ENCODE assay signal across 8 mouse cellular contexts in genomic region chr17:24723881-24724180, GRCm38 (mm10). TPM values are rescaled to one million over a fixed set of nuclear protein-coding genes. Genes with fewer than 3 reads are reported as not detected.
DNase-seq lines count a peak whose midpoint lies in the region; ATAC-seq and TF ChIP-seq lines count a peak whose summit lies in the region.

No protein-coding gene starts in this region.

- H3K79me2 ChIP-seq in MEL (ENCODE audit: control insufficient read depth, insufficient read depth, low read length, poor library complexity), result peaks cover 43% of the 10 kb centered on the region

- peak overlapping the region; percentile 87 for H3K9ac ChIP-seq in kidney, embryonic 16.5 days (replicated peaks; ENCODE audit: low read length)
- peak overlapping the region; percentile 79 for H3K9ac ChIP-seq in MEL (ENCODE audit: control insufficient read depth, low read depth, low read length, poor library complexity, severe bottlenecking)

- H3K4me3 ChIP-seq in kidney, embryonic 16.5 days (ENCODE audit: low read length), result peak overlapping the region; percentile 96
- peak overlapping the region; percentile 70 to 85 for H3K4me3 ChIP-seq in MEL (ENCODE audit: control insufficient read depth in 1 of 2, insufficient read depth in 1 of 2, low read depth in 2 of 2, low read length in 2 of 2)
- peak overlapping the region; percentile 91 for H3K4me3 ChIP-seq in forebrain, embryonic 10.5 days
- H3K4me3 ChIP-seq in small intestine, adult 2 months (ENCODE audit: low read depth, low read length), result peak overlapping the region; percentile 78

- peaks cover 16% of the 10 kb centered on the region for H3K36me3 ChIP-seq in kidney, embryonic 16.5 days (ENCODE audit: insufficient read depth, low read length)
- H3K36me3 ChIP-seq in MEL (ENCODE audit: control insufficient read depth in 1 of 2, insufficient read depth in 2 of 2, low read length in 2 of 2), result peaks cover 5 to 10% of the 10 kb centered on the region in 2 experiments; a peak in 2 of 4 replicates
- H3K36me3 ChIP-seq in forebrain, embryonic 10.5 days (replicated peaks), result peaks cover 24% of the 10 kb centered on the region
- peaks cover 15% of the 10 kb centered on the region for H3K36me3 ChIP-seq in small intestine, adult 2 months (ENCODE audit: control insufficient read depth, insufficient read depth, low read length)

- peak; percentile 8 for ATAC-seq in kidney, embryonic 16.5 days (ENCODE audit: low FRiP score, low TSS enrichment)

- TF ChIP-seq EP300 in MEL (IDR thresholded peaks at IDR 0.05; ENCODE audit: low read depth in 1 of 2, low read length in 2 of 2), result peak in 1 of 2 experiments; percentile 28; a peak in 1 of 4 replicates

- WGBS in kidney, embryonic 16.5 days, result under 1% methylated on average over 15 of the region's 15 CpGs
- under 1% methylated on average over 15 of the region's 15 CpGs for WGBS in forebrain, embryonic 10.5 days
- 0% methylated on average over 15 of the region's 15 CpGs for WGBS in small intestine, adult 2 months

- TF ChIP-seq CTCF in MEL (IDR thresholded peaks at IDR 0.05 in 2 of 3, conservative IDR thresholded peaks at IDR 0.05 in 1 of 3; ENCODE audit: control insufficient read depth in 1 of 3, insufficient read depth in 1 of 3, low read depth in 2 of 3, low read length in 3 of 3, poor library complexity in 1 of 3, severe bottlenecking in 1 of 3), result no peak
- TF ChIP-seq CTCF in small intestine, adult 2 months (IDR thresholded peaks at IDR 0.05; ENCODE audit: extremely low read depth, insufficient read length, insufficient replicate concordance, low read depth, low read length), result no peak

- no peak for TF ChIP-seq RAD21 in MEL (IDR thresholded peaks at IDR 0.05; ENCODE audit: low read depth, low read length)

- H3K4me2 ChIP-seq in kidney, embryonic 16.5 days (replicated peaks; ENCODE audit: low read depth, low read length), result peak overlapping the region; percentile 82

- no peaks in the 10 kb centered on the region for H3K9me3 ChIP-seq in kidney, embryonic 16.5 days (ENCODE audit: low read length)
- H3K9me3 ChIP-seq in MEL (replicated peaks; ENCODE audit: insufficient read depth, low read length), result no peaks in the 10 kb centered on the region
- H3K9me3 ChIP-seq in forebrain, embryonic 10.5 days, result no peaks in the 10 kb centered on the region

- peaks cover 27% of the 10 kb centered on the region for H3K4me1 ChIP-seq in kidney, embryonic 16.5 days (ENCODE audit: insufficient read depth, low read length)
- H3K4me1 ChIP-seq in MEL (ENCODE audit: control insufficient read depth in 1 of 2, insufficient read depth in 2 of 2, low read length in 2 of 2), result peaks cover 0 to 8% of the 10 kb centered on the region in 2 experiments; a peak in 3 of 4 replicates
- H3K4me1 ChIP-seq in forebrain, embryonic 10.5 days, result peaks cover 38% of the 10 kb centered on the region
- H3K4me1 ChIP-seq in small intestine, adult 2 months (ENCODE audit: control insufficient read depth, insufficient read depth, insufficient read length, low read length), result peaks cover 2% of the 10 kb centered on the region

- no peaks in the 10 kb centered on the region for H3K27me3 ChIP-seq in kidney, embryonic 16.5 days (ENCODE audit: insufficient read depth, low read length)
- H3K27me3 ChIP-seq in MEL (ENCODE audit: control insufficient read depth in 1 of 2, insufficient read depth in 2 of 2, low read length in 2 of 2), result no peaks in the 10 kb centered on the region
- peaks cover 6% of the 10 kb centered on the region; the same call in 1 of the 2 replicates for H3K27me3 ChIP-seq in forebrain, embryonic 10.5 days (ENCODE audit: poor library complexity, severe bottlenecking)
- H3K27me3 ChIP-seq in small intestine, adult 2 months (ENCODE audit: control insufficient read depth, insufficient read depth, low read length), result no peaks in the 10 kb centered on the region

- DNase-seq in kidney, postnatal 14 days, result no peak
- no peak for DNase-seq in MEL (ENCODE audit: low read depth, low spot score)
- no peak for DNase-seq in forebrain, embryonic 10.5 days (ENCODE audit: extremely low spot score, low spot score)
- DNase-seq in liver, result peak; percentile 73
- DNase-seq in cerebellum, adult 11 months, result no peak
- no peak for DNase-seq in thymus, postnatal 36 days

- H3K27ac ChIP-seq in kidney, embryonic 16.5 days (ENCODE audit: low read length), result peak overlapping the region; percentile 87
- peak overlapping the region; percentile 74 for H3K27ac ChIP-seq in MEL (ENCODE audit: control insufficient read depth, low read depth, low read length)
- peak overlapping the region; percentile 86 for H3K27ac ChIP-seq in forebrain, embryonic 10.5 days
- peak overlapping the region; percentile 75 for H3K27ac ChIP-seq in small intestine, adult 2 months (ENCODE audit: insufficient read depth, low read depth, low read length)

- no peak for TF ChIP-seq POLR2A in MEL (IDR thresholded peaks at IDR 0.05; ENCODE audit: control insufficient read depth in 1 of 2, insufficient read depth in 1 of 2, low read depth in 1 of 2, low read length in 2 of 2, poor library complexity in 1 of 2)
- TF ChIP-seq POLR2A in small intestine, adult 2 months (IDR thresholded peaks at IDR 0.05; ENCODE audit: low read depth, low read length), result no peak

TF ChIP-seq in MEL, 35 proteins besides CTCF, POLR2A, EP300 and RAD21:
- TF ChIP-seq CHD1 (IDR thresholded peaks at IDR 0.05; ENCODE audit: low read depth, low read length) (no peak), ETS1 (IDR thresholded peaks at IDR 0.05; ENCODE audit: low read depth, low read length) (no peak), NELFE (IDR thresholded peaks at IDR 0.05; ENCODE audit: low read depth, low read length) (no peak), ZC3H11A (IDR thresholded peaks at IDR 0.05; ENCODE audit: low read depth, low read length) (no peak), TAL1 (IDR thresholded peaks at IDR 0.05; ENCODE audit: low read length) (peak; percentile 12; the same call in 1 of the 2 replicates), GABPA (IDR thresholded peaks at IDR 0.05; ENCODE audit: low read depth, low read length) (no peak), GATA1 (IDR thresholded peaks at IDR 0.05; ENCODE audit: low read depth, low read length) (no peak), ZKSCAN1 (IDR thresholded peaks at IDR 0.05; ENCODE audit: low read depth, low read length) (no peak), MXI1 (IDR thresholded peaks at IDR 0.05; ENCODE audit: low read depth, low read length) (no peak)

RNA-seq across cellular contexts. Expression of gene Ndufb10, which starts 0.4 kb away (rescaled TPM):
- 258 and 262 TPM in 2 replicates for polyA plus RNA-seq in kidney, embryonic 16.5 days (2015; fragmentation: Nextera tagmentation; extraction: Ambion mirVana)
- total RNA-seq in MEL (2012; rRNA removed), result 258 and 292 TPM in 2 replicates
- 100 to 1,000 TPM in 1 of 2 experiments, not detected in 1; 230 TPM for polyA plus RNA-seq in MEL (2012; ENCODE audit: insufficient read depth in 1 of 2, insufficient read length in 2 of 2, low read depth in 1 of 2, low replicate concordance in 2 of 2, missing spikeins in 1 of 2)
- 190 and 194 TPM in 2 replicates for polyA plus RNA-seq in forebrain, embryonic 10.5 days (2016; fragmentation: Nextera tagmentation; extraction: Ambion mirVana)
- 384 and 403 TPM in 2 replicates for polyA plus RNA-seq in small intestine, adult 2 months (2012; rRNA removed)

RNA-seq across cellular contexts. Expression of gene Rpl3l, which starts 3.8 kb away (rescaled TPM):
- polyA plus RNA-seq in kidney, embryonic 16.5 days (2015; fragmentation: Nextera tagmentation; extraction: Ambion mirVana), result 0.15 TPM in 1 of 2 replicates, not detected in the other
- 0.12 and 0.13 TPM in 2 replicates for total RNA-seq in MEL (2012; rRNA removed)
- under 1 TPM in 1 of 2 experiments, not detected in 1; 0.24 TPM for polyA plus RNA-seq in MEL (2012; ENCODE audit: insufficient read depth in 1 of 2, insufficient read length in 2 of 2, low read depth in 1 of 2, low replicate concordance in 2 of 2, missing spikeins in 1 of 2)
- not detected in 2 replicates for polyA plus RNA-seq in forebrain, embryonic 10.5 days (2016; fragmentation: Nextera tagmentation; extraction: Ambion mirVana)
- polyA plus RNA-seq in small intestine, adult 2 months (2012; rRNA removed), result 0.11 and 0.19 TPM in 2 replicates

RNA-seq across cellular contexts. Expression of gene Rps2, which starts 5.9 kb away (rescaled TPM):
- polyA plus RNA-seq in kidney, embryonic 16.5 days (2015; fragmentation: Nextera tagmentation; extraction: Ambion mirVana), result 1,489 and 1,547 TPM in 2 replicates
- 3,755 and 4,516 TPM in 2 replicates for total RNA-seq in MEL (2012; rRNA removed)
- polyA plus RNA-seq in MEL (2012; ENCODE audit: insufficient read depth in 1 of 2, insufficient read length in 2 of 2, low read depth in 1 of 2, low replicate concordance in 2 of 2, missing spikeins in 1 of 2), result 1,000 to 10,000 TPM in 1 of 2 experiments, not detected in 1; 1,852 TPM
- 1,888 and 1,960 TPM in 2 replicates for polyA plus RNA-seq in forebrain, embryonic 10.5 days (2016; fragmentation: Nextera tagmentation; extraction: Ambion mirVana)
- 1,627 and 2,207 TPM in 2 replicates for polyA plus RNA-seq in small intestine, adult 2 months (2012; rRNA removed)

RNA-seq across cellular contexts. Expression of gene Rnf151, which starts 6.0 kb away (rescaled TPM):
- 0.26 TPM in 1 of 2 replicates, not detected in the other for polyA plus RNA-seq in kidney, embryonic 16.5 days (2015; fragmentation: Nextera tagmentation; extraction: Ambion mirVana)
- total RNA-seq in MEL (2012; rRNA removed), result 0.23 and 0.26 TPM in 2 replicates
- polyA plus RNA-seq in MEL (2012; ENCODE audit: insufficient read depth in 1 of 2, insufficient read length in 2 of 2, low read depth in 1 of 2, low replicate concordance in 2 of 2, missing spikeins in 1 of 2), result under 1 TPM in 1 of 2 experiments, not detected in 1; 0.40 TPM
- polyA plus RNA-seq in forebrain, embryonic 10.5 days (2016; fragmentation: Nextera tagmentation; extraction: Ambion mirVana), result 0.43 and 0.69 TPM in 2 replicates
- polyA plus RNA-seq in small intestine, adult 2 months (2012; rRNA removed), result 0.19 TPM in 1 of 2 replicates, not detected in the other

RNA-seq across cellular contexts. Expression of gene Msrb1, which starts 12.6 kb away (rescaled TPM):
- 33.3 and 33.8 TPM in 2 replicates for polyA plus RNA-seq in kidney, embryonic 16.5 days (2015; fragmentation: Nextera tagmentation; extraction: Ambion mirVana)
- total RNA-seq in MEL (2012; rRNA removed), result 27.0 and 31.9 TPM in 2 replicates
- 10 to 100 TPM in 1 of 2 experiments, not detected in 1; 58.6 TPM for polyA plus RNA-seq in MEL (2012; ENCODE audit: insufficient read depth in 1 of 2, insufficient read length in 2 of 2, low read depth in 1 of 2, low replicate concordance in 2 of 2, missing spikeins in 1 of 2)
- 22.2 and 22.8 TPM in 2 replicates for polyA plus RNA-seq in forebrain, embryonic 10.5 days (2016; fragmentation: Nextera tagmentation; extraction: Ambion mirVana)
- polyA plus RNA-seq in small intestine, adult 2 months (2012; rRNA removed), result 29.5 and 54.2 TPM in 2 replicates
